Mouse (Mus musculus) myocyte (in vitro differentiated cells): ENCODE measurements at regions not wholly inside any gene's neighbourhood (a gene's known extent, or its start where the extent isn't known, plus 50 kb on each side); places are given as distances from the start of the nearest gene placed in this dataset.

Source experiments
- CEBPB ChIP-seq: IDR thresholded peaks from 2 replicates; pipeline ENCODE4 v1.6.1; 2011; ENCODE audit warnings: mild to moderate bottlenecking, moderate library complexity; ENCODE audit not compliant: poor library complexity, insufficient read depth, severe bottlenecking
- E2F4 ChIP-seq: IDR thresholded peaks from one replicate; pipeline ENCODE4 v1.6.1; 2011; ENCODE audit warnings: mild to moderate bottlenecking, control low read depth, moderate library complexity; ENCODE audit not compliant: insufficient read depth
- MAX ChIP-seq: IDR thresholded peaks from one replicate; pipeline ENCODE4 v1.6.1; 2011; ENCODE audit warnings: low read depth, mild to moderate bottlenecking, control low read depth
- MYOD1 ChIP-seq, 3 experiments: IDR thresholded peaks; one replicate each; pipeline ENCODE4 v1.6.1; 2011; ENCODE audit warnings: control low read depth in 2 of 3, low read depth in 2 of 3, mild to moderate bottlenecking in 2 of 3, moderate library complexity in 1 of 3; ENCODE audit not compliant: insufficient read length in 2 of 3, control insufficient read depth in 1 of 3
- MYOG ChIP-seq, 3 experiments: IDR thresholded peaks; one replicate each; pipeline ENCODE4 v1.6.1; 2011; ENCODE audit warnings: control low read depth in 2 of 3, low read depth in 2 of 3, mild to moderate bottlenecking in 2 of 3; ENCODE audit not compliant: insufficient read length in 2 of 3, control insufficient read depth in 1 of 3, insufficient read depth in 1 of 3
- POLR2A ChIP-seq: IDR thresholded peaks from one replicate; pipeline ENCODE4 v1.6.1; 2011; ENCODE audit warnings: low read depth, mild to moderate bottlenecking, control low read depth, moderate library complexity; ENCODE audit not compliant: insufficient read length
- POLR2AphosphoS2 ChIP-seq: IDR thresholded peaks from one replicate; pipeline ENCODE4 v1.6.1; 2011; ENCODE audit warnings: low read depth, control low read depth; ENCODE audit not compliant: insufficient read length
- REST ChIP-seq: IDR thresholded peaks from one replicate; pipeline ENCODE4 v1.6.1; 2011; ENCODE audit warnings: mild to moderate bottlenecking, control low read depth, moderate library complexity; ENCODE audit not compliant: insufficient read depth, insufficient read length
- TCF12 ChIP-seq: IDR thresholded peaks from one replicate; pipeline ENCODE4 v1.6.1; 2011; ENCODE audit warnings: mild to moderate bottlenecking, control low read depth; ENCODE audit not compliant: poor library complexity, insufficient read depth, severe bottlenecking
- USF1 ChIP-seq: IDR thresholded peaks from one replicate; pipeline ENCODE4 v1.6.1; 2011; ENCODE audit warnings: low read depth, mild to moderate bottlenecking, control low read depth, moderate library complexity

DNA sequence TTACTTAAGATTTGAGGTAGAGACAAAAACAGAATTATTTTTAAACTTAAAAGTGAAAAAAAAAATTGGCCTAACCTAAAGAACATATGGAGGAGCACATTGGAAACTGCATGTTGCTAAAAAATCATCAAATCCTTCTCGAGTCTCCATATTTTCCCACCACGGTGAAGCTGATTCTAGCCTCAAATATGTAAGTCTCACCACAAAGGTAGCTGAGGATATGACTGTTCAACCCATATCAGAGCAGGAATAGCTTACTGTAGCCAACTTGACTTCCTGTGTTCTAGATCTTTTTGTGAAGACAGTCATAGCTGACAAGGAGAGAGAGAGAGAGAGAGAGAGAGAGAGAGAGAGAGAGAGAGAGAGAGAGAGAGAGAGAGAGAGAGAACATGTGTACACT is 1039.8 kb downstream of the Car8 start:
- no peak for TF ChIP-seq POLR2A
- TF ChIP-seq USF1 = no peak
- no peak for TF ChIP-seq MYOG (IDR thresholded peaks at IDR 0.05; ENCODE audit: control insufficient read depth in 1 of 3, insufficient read depth in 1 of 3, insufficient read length in 2 of 3, low read depth in 2 of 3)
- no peak for TF ChIP-seq REST
- no peak for TF ChIP-seq TCF12
- TF ChIP-seq MAX = no peak
- TF ChIP-seq CEBPB = no peak
- no peak for TF ChIP-seq POLR2AphosphoS2
- no peak for TF ChIP-seq MYOD1 (IDR thresholded peaks at IDR 0.05; ENCODE audit: control insufficient read depth in 1 of 3, insufficient read length in 2 of 3, low read depth in 2 of 3)
- TF ChIP-seq E2F4 = no peak
